Mouse (Mus musculus) heart, postnatal 0 days (tissue): ENCODE measurements around the gene Insig2.

Experiments
- CTCF ChIP-seq: IDR thresholded peaks from 2 replicates; pipeline ENCODE4 v1.5.1; 2016; ENCODE audit warnings: antibody characterized with exemption, control low read depth, low read depth
- EP300 ChIP-seq: IDR thresholded peaks from 2 replicates; pipeline ENCODE4 v1.6.1; 2016; ENCODE audit warnings: antibody characterized with exemption, low read depth

DNA sequence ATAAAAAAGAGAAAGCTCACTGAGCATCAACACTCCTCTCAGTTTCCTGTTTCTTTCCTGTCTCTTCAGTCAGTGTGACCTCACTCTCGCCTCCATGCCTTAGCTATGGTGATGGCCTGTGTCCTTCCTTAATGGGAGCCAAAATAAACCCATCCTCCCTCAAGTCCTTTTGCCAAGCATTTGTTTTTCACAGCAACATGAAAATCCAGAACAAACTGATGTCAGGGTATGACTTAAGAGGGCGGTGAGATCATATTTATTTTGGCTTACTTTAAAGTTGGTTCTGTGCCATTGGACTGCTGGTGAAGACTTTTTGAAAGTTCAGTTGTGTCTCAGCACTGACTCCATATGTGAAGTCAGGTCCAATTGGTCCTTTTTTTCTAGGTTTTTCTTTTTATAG lies 3.0 kb downstream of the Insig2 start:
- no peak for TF ChIP-seq CTCF
- TF ChIP-seq EP300: no peak
